Mouse (Mus musculus) brain, embryonic 14.5 days (tissue): ENCODE data around the gene Fbxo9. TPM values are rescaled to one million over a fixed set of nuclear protein-coding genes. Genes with fewer than 3 reads are reported as not detected.
"Not testable (repeated sequence)": the region's sequence is repeated elsewhere in the genome, so short reads cannot be mapped to it uniquely, and the experiment has no call there.

Source experiments
- DNase-seq: peaks from one replicate; pipeline ENCODE4 v3.0.0-alpha.2; 2011; ENCODE audit warnings: low read depth
- CTCF ChIP-seq: fragments of 200-500 bp; IDR thresholded peaks from 2 replicates; pipeline ENCODE4 v1.5.1; 2012; ENCODE audit warnings: inconsistent platforms, mild to moderate bottlenecking, moderate library complexity, borderline replicate concordance; ENCODE audit not compliant: insufficient read depth, insufficient read length; ENCODE audit errors: extremely low read depth
- POLR2A ChIP-seq: fragments of 200-500 bp; IDR thresholded peaks from 2 replicates; pipeline ENCODE4 v1.6.1; 2012; ENCODE audit warnings: mild to moderate bottlenecking, inconsistent platforms, borderline replicate concordance; ENCODE audit not compliant: poor library complexity, insufficient read depth, insufficient read length, severe bottlenecking; ENCODE audit errors: extremely low read depth
- polyA plus RNA-seq: library from polyadenylated mRNA; depleted of rRNA; stranded (reverse); fragments of >200 nt; gene quantifications from 2 replicates; pipeline ENCODE4 v1.2.3, GENCODE M21; 2012

Fbxo9 gene
- polyA plus RNA-seq, 1 experiment = 77.0 TPM

DNA sequence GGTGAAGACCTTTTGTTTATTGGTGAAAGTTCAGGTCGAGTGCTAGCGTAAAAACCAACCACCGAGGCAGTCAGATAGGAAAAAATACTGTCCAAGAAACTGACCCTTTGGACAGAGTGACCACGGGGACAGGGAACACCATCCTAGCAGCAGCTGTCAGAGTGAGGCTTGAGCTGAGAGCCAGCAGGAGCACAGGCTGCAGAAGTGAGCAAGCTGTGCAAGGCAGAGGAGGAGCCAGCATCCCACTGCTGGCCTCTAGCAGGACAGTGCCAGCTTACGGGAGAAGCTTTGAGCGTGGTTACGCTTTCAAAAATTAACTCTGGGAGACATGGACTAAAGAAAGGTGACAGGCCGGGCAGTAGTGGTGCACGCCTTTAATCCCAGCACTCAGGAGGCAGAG is 21.1 kb downstream of the Fbxo9 start:
- TF ChIP-seq POLR2A (no peak), CTCF (no peak)
- no peak for DNase-seq

- no peak for TF ChIP-seq POLR2A
- TF ChIP-seq CTCF = no peak
Observed at GRCm38 (mm10) chr9:78085722-78086287, 23.1 kb downstream of the Fbxo9 start.

GRCm38 (mm10) chr9:78084341-78084740 is 24.5 kb downstream of the Fbxo9 start:
- no peak for DNase-seq
- TF ChIP-seq POLR2A = no peak
- TF ChIP-seq CTCF = no peak

More at GRCm38 (mm10) chr9:78085722-78086287, 23.1 kb downstream of the Fbxo9 start:
- no peak for DNase-seq

DNA sequence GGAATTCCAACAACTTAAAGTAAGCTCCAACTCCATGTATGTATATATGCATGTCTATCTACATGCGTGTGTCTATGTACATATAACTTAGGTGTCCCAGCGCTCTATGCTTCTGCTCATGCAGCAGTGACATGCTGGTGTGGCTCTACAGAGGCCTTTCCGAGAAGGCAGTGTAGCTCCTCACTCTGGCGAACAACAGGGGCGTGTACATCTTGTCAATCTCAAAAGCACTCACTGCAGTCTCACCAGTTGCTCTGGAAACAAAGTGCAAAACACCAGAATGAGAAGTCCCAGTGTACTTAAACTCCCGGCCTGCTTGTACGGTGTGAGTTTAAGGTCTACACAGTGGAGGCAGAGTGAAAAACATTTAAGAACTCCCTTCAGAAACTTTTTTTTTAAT is 27.0 kb downstream of the Fbxo9 start:
- TF ChIP-seq CTCF (no peak), POLR2A (no peak)
- peak; percentile 5 for DNase-seq

DNA sequence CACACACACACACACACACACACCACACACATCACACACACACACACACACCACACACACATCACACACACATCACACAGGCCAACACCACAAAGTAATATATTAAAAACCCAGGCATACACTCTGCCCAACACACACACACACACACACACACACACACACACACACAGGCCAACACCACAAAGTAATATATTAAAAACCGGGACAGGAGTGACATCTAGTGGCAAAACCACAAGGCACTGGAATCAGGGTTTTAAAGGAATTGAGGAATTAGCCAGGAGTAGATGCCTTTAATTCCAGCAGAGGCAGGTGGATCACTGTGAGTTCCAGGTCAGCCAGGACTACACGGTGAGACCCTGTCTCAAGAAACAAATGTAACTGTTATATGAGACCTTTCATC is 30.6 kb downstream of the Fbxo9 start:
- peak; percentile 44 for DNase-seq
- TF ChIP-seq CTCF (peak; percentile 25; the same call in 1 of the 2 replicates), POLR2A (no peak)

DNA sequence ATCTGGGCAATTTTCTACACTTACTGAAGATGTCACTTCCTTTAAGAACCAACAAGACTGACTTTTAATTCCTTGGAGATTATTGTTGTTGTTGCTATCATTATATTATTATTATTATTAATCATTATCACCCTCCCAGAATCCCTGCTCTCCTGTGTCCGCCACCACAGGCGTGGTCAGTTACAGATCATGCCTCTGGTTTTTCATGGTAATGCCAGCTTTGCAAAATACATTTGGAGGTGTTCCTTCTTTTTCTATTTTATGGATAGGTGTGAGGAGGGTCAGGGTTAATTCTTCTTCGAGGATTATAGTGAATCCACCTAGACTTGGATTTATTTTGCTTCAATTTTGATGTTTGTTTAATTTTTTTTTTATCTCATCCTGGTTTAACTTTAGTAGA is 33.6 kb downstream of the Fbxo9 start:
- no peak for TF ChIP-seq POLR2A
- TF ChIP-seq CTCF = no peak

GRCm38 (mm10) chr9:78073713-78074340 is 35.0 kb downstream of the Fbxo9 start:
- peak; percentile 5 for DNase-seq
- no peak for TF ChIP-seq CTCF
- no peak for TF ChIP-seq POLR2A

More for the DNA sequence above, 33.6 kb downstream of the Fbxo9 start:
- DNase-seq = no peak

- not testable (repeated sequence) for DNase-seq
Observed at GRCm38 (mm10) chr9:78073291-78073690, 35.6 kb downstream of the Fbxo9 start.

DNA sequence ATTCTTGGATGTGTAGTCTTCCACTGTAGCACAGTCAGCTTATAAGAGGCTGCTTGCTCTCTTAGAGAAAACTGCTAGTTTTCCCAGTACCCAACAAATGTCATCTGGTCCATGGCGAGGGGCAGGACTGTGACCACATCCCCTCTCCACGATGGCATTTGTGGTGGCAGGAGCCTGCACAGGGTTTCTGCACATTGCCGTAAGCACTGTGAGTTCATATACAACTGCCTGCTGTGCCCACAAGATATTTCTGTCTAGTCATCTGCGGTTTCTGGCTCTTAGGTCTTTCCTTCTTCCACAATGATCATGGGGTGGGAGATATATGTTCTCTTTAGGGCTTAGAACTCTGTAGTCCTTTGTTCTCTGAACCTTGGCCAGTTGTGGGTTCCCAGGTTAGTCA is 37.2 kb downstream of the Fbxo9 start:
- no peak for DNase-seq
- TF ChIP-seq POLR2A = no peak
- TF ChIP-seq CTCF = no peak

DNA sequence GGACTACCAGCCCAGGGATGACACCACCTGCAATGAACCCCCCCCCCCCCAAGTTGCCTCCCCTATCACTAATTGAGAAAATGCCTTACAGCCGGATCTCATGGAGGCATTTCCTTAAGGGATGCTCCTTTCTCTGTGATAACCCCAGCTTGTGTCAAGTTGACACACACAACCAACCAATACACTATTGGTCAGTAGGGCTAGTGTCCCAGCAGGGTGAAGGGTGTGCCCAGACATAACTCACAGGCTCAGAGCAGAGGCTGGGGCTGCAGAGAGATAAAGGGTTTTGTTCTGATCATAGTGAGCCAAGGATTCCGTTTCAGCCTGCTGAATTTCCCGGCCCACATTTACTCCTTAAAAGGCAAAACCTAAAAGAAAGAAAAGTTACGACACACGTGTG is 38.4 kb downstream of the Fbxo9 start:
- no peak for TF ChIP-seq CTCF
- no peak for TF ChIP-seq POLR2A
- no peak for DNase-seq

GRCm38 (mm10) chr9:78064121-78064520 is 44.7 kb downstream of the Fbxo9 start:
- TF ChIP-seq POLR2A (no peak), CTCF (no peak)
- no peak for DNase-seq

- no peak for DNase-seq
- TF ChIP-seq POLR2A = no peak
- TF ChIP-seq CTCF = no peak
Observed at GRCm38 (mm10) chr9:78062392-78062791, 46.5 kb downstream of the Fbxo9 start.

- DNase-seq = no peak
- TF ChIP-seq CTCF (no peak), POLR2A (no peak)
Observed at GRCm38 (mm10) chr9:78059525-78060120, 49.2 kb downstream of the Fbxo9 start.

GRCm38 (mm10) chr9:78054298-78054697 is 54.6 kb downstream of the Fbxo9 start:
- DNase-seq = no peak
- no peak for TF ChIP-seq POLR2A
- TF ChIP-seq CTCF = no peak
